Mouse (Mus musculus) ovary, postnatal 36 days (tissue): ENCODE measurements at regions not wholly inside any gene's neighbourhood (a gene's known extent, or its start where the extent isn't known, plus 50 kb on each side); places are given as distances from the start of the nearest gene placed in this dataset.

Source experiments
- DNase-seq: peaks from one replicate; pipeline ENCODE4 v3.0.0; 2022; ENCODE audit warnings: low spot score, mixed read lengths

DNA sequence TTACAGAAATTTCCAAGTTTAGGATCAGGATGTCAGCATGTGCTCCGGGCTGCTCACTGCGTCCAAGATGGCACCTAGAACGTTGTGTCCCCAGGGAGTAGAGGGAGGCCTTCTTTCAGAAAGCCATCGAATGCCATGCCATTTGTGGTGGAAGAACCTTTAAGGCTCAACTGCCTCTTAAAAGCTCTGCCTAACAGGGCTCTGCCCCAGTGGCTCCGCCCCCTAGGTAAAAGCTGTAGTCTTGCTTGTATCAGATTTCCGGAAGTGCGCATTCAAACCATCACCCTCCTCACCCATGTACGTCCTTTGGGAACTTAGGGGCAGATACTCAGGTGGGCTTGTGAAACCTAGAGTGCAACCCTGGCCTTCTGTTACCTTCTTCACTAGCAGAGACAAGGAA lies 54.0 kb upstream of the Psmd7 start:
- DNase-seq: no peak

DNA sequence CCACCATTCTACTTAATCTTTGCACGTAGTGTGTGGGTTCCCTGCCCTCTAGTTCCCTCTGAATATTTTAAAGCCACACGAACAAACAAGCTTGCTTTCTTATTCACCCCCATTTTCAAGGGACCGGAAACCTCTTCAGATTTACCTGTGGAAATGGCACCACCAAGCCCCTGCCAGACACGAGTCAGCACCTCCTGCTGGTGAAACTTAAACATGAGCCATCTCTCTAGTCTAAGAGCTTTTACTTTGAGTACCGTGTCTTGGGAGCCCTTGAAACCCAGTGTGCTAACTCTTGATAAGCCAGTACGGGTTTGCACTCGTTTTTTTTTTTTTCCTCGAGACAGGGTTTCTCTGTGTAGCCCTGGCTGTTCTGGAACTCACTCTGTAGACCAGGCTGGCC lies 59.7 kb upstream of the Psmd7 start:
- no peak for DNase-seq

DNA sequence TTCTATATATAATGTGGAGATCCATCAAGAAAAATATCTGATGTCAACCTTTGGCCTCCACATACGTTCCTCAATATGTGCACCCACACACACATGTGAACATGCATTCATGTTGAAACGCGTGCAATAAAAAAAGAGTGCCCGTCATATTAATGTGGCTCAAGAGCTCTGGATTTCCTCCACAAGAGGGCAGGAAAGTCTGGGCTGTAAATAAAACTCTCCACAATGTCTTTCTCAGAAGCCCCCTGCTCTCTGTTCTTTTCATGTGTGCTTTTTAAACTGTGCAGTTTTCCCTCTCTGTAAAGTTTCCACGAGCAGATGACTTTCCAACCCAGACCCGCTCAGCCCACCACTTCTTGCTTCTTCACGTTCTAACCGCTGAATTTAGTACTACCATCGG lies 62.0 kb upstream of the Psmd7 start:
- DNase-seq: no peak

DNA sequence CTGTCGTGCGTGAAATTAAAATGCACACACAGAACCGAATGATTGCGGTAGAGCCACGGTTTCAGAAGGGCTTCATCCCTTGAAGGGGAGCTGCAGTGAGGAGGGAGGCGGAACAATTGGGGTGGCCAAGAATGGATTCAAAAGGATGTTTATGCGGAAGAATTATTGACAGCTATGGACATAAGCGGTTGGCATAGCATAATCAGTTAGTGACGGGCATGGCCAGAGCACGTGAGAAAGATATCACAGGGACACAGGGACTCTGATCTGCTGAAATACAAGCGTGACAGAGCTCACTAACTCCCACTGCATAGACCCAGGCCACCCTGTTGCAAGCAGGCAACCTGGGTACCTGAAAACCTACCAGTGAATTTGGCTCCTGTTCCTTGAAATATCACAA lies 63.2 kb upstream of the Psmd7 start:
- DNase-seq: no peak

DNA sequence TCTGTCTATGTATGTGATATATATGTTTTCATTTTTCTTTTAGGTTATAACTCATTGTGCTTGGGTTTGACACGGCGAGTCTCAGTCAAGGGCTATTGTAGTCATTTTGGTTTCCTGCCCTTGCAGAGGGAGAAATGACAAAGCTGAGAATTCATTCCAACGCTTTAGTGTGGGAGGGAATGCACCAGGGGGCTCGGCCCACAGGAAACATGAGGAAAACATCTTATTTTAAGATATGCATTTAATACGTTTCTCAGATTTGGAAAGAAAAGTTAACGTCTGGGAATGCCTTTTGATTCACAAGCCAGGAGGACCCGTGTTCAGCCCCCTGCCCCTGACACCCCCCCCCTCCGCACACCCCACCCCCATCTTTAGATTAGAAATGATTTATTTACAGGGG lies 64.0 kb upstream of the Psmd7 start:
- no peak for DNase-seq

DNA sequence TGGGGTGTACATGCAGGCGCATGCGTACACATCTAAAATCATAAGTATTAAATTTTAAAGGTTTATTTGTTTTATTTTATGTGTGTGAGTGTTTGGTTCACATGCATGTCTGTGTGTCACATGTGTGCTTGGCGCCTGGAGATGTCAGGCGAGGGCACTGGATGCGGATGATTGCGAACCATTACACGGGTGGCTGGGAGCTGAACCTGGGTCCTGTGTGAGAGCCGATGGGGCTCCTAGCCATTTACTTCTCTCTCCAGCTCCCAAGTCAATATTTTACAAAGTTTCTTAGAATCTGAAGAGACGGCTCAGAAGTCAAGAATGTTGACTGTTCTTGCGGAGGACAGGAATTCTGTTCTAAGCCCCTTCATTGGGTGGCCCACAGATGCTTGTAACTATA lies 65.4 kb upstream of the Psmd7 start:
- DNase-seq: no peak

DNA sequence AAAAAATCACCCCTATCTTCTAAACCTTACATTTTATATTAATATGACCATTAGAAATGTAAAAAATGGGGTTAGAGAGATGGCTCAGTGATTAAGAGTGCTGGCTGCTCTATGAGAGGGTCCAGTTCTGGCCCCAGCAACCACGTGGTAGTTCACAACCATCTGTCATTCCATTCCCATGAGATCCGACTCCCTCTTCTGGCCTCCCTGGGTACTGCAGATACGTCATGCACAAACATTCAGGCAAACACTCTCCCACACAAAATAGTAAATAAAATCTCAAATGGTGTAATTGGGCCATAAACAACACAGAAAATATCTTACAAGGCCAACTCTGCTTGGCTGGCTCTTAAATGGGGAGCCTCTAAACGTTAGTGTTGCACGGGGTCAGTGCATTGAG lies 68.4 kb upstream of the Psmd7 start:
- DNase-seq: no peak

DNA sequence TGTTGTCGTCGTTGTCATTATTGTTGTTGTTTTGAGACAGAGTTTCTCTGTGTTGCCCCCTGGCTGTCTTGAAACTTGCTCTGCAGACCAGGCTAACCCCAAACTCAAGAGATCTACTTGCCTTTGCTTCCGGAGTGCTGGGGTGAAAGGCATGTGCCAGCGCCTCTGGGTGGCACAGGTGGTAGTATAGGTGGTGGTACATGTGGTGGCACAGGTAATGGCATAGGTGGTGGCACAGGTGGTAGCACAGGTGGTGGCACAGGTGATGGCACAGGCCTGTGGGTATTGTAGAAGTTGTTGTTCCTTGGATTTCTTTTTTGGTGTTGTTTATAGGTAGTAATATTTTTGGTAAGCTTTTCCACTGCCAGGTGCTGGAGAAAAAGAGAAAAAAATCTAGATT lies 69.5 kb upstream of the Psmd7 start:
- DNase-seq: no peak

DNA sequence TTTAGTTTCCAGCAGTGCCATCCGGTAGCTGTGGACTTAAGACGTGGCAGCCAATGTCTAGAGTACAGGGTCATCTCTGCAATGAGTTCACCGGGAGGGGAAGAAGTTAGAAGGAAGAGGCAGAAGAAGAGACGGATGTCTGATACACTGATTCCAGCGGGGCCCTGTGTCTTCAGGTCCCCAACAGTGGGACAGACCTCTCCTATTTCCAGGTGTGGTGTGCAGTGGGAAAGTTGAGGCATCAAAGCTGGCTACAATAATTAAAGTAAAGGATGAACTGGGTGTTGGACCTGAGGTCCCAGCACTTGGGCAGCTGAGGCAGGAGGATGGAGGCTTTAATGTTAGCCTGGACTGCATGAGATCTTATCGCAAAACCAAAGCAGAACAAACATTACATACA lies 70.1 kb upstream of the Psmd7 start:
- no peak for DNase-seq

DNA sequence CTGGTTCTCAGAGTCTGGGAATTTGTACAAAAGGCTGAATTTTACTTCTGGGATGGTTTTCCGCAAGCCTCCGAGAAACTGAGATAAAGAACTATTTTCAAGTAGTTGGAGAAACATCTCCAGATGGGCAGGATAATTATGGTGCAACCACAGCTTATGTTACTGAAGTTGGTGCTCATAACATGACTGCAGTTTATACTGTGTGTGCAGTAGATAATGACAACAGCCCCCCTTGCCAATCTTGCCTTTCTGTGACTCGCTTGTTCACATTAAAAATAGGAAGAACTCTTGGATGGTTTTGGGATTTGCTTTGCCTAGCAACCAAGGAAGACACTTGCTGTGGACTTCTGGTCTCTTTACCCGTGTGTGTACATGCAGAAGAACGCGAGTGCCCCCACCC lies 72.4 kb upstream of the Psmd7 start:
- no peak for DNase-seq

DNA sequence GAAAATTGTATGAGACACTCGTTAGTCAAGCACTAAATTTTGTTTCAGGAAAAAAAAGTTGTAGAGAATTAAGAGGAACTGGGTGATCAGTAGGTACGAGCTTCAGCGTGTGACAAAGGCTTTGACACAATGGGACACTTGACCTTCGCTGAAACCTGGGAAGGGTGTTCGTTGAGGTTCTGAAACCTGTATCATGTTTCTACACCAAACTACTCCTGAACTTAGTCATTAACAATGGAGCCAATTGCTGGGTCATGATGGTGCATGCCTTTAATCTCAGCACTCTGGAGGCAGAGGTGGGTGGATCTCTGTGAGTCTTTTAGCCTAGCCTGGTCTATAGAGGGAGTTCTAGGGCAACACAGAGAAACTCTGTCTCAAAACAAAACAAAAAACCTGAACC lies 81.3 kb upstream of the Psmd7 start:
- DNase-seq: no peak

DNA sequence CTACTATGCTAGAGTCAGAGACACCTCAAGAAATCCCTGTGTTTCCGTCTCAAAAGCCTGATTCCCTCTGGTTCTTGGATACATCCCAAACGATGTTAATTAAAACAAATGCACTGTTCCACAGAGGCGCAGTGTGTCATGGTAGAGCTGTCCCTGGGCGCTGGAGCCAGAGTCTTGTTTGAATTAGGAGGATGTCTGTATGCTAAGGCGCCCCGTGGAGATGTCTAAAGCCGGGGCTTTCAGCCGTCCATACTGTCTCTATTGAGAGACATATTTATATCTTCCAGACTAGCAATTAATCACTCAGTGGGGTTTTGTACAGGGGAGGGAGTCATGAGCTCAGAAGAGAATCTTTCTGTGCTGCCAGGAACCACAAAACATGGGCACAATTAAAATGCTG lies 83.2 kb upstream of the Psmd7 start:
- no peak for DNase-seq

DNA sequence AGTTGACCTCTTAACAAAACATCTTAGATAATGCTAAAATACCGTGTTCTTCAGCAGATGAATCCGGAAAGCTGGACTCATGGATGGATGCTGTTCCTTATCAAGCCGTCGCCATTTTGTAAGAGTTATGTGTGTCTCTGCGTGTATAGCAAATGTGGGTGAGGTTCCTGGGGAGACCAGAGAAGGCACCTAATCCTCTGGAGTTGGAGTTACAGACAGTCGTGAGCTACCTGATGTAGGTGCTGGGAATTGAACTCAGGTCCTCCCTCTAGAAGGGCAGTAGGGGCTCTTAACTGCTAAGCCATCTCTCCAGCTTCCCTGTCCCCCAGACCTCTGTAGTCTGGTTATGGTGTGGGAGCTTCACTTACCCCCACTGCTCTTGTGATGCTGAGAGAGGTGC lies 84.4 kb upstream of the Psmd7 start:
- DNase-seq: no peak

DNA sequence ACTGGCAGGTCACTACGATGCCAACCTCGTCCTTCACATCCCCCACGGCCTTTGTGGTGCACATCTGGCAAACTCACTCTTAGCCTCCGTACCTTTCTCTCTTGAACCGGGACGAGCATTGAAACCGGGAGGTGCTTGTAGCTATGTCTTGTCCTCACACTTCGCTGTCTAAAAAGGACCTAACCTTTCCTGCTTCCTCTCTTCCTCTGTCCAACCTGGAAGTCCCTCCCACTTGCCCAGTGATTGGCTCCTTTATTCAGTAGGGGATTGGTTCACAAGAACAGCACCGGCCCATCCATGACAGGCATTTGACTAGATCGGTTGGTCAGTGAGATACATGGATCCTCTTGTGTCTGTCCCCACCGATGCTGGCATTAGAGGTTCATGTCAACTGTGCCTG lies 93.8 kb upstream of the Psmd7 start:
- DNase-seq: no peak

DNA sequence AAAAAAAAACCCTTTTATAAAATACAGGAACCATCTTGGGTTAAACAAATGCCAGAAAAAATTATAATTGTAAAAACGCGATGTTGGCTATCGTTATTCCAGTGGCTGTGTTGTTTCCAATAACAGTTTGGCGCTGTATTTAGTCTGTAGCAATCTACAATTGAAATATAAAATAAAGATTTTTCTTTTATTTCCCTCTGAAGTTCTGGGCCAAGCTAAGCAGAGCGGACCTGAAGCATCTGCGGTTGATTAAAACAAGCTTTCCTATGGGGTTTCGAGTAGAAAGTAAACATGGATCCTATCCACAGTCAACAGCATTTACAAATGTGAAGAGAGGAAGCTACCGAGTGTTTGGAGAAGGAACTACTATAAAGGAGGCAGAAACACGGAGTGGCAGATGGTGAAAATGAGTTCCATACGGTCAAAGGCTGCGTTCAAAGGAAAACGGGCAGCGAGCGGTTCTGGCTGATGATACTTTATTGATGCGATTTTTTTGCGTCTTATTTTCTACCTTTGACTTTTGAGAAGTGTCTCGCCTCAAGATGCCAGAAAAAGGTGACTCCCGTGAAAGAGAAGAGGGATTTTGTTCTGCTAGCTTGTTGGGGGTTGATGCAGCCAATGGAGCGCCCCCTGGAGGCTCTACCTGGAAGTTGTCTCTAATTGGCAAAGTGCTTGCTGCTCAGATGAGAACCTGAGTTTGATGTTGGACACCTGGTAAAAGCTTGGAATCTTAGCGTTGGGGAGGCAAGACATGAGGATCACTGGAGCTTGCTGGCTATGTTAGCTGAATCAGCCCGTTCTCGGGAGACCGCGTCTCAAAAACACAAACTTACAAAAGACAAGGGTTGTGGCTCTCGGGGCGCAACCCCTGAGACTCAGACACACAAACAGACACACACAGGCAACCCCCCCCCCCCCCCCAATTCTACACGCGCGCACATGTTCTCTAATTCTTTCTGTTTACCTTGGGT lies 96.7 kb upstream of the Psmd7 start:
- DNase-seq: peak; percentile 9

DNA sequence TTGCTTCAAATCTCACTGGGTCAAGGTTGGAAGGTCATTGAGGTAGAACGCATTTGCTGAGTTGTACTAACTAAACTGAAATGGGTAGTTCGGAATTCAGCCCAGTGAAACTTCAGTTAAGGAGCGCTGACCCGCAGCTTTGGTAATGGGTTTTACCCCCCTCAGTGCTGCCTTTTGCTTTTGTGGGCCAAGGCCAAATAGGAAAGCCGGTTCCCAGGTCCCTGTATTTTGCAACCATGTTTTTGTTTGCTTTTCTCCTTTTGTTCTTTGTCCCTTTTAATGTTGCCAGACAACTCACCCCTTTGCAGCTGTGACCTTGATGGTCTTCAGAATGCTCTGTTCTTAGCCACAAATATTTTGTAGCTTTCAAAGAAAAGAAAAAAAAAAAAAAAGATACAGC lies 98.7 kb upstream of the Psmd7 start:
- no peak for DNase-seq

DNA sequence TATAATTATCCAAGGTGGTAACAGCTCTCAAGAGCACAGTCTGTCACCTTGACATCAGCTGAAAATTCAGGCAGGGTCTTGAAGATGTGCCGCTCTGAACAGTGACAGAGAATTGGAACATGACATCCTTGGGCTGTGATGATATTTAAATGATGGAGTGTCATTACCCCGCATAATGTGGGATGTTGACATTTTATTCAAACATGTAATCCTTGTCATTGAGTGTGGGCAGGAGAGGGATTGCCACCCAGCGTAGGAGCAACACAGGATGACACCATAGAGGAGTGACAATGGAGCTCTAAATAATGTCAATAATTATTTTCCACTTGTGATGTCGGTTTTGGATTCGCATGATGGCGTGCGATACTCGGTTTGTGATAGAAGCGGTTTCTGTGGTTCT lies 99.3 kb upstream of the Psmd7 start:
- DNase-seq: no peak

DNA sequence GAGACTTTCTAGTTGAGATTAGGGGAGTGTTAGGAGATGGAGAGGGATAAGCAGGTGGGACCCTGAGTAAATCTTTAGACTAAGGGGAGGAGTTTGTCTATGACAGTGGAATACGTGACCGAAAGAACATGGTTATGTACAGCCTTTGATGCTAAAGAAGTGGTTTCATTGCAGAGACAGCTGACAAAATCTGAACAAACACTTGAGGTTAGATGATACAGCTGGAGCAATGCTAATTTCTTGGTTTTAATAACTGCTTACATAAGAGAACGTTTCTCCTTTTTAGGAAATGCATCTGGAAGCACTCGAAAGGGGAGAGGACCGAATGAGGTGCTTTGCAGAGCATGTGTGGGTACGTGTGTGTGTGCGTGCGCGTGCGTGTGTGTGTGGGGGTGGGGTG lies 100.8 kb upstream of the Psmd7 start:
- no peak for DNase-seq

DNA sequence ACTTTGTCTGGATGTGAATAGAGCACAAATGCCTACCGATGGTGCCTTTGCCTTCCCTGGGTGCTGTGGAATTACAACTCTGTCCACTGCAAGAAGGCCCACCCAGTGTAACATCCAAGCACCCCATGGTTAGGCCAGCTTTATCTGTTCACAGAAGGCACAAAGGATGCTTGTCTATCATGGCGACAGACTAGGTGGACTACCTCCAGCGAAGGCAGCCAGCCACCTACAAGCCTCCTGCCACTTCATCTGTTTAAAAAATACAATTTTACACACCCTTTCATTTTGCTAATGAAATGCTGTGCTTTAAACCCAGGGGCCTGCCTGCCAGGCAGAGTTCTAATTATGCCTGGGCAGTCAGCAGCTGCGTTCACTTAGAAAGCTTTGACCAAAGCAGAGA lies 103.0 kb upstream of the Psmd7 start:
- no peak for DNase-seq

DNA sequence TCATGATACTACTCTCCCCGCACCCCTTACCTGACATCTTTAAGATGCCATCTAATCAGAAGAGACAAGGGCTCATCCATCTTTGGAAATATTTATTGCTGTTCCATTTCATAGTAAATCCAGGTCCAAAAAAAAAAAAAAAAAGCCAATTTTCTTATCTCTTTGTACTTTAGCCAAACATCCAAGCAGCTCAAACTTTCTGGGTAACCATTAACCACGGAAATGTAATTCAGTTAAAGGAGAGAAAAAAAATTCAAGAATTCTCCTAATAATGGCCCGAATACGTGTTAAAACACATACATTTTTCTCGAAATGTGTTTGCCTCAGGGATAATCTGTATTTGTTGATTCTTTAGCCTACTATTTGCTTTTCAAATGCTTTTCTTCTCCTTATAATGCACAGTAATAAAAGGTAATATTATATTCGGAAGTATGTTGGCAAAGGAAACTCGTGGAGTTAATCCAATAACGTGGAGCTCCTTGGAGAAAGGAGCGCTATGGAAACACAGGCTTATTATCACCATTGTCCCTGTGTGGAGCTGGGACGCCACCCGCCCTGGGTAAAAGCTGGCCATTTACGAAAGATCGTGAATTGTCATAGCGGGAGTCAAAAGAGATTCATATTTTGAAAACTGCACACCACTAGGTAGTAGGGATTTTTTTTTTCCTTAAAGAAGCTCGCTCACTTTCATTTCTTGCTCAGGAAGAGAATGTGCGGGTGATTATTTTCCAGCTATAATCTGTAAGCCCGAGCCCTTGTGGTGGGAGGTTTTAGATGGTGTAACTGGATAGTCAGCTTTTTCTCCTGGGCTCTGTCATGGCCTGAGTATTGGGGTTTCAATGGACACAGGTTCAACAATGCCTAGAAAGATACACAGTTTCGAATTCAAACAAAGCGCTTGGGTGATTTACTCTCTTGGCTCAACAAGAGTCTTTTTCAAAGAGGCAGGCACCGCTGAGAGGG lies 108.4 kb upstream of the Psmd7 start:
- no peak for DNase-seq

DNA sequence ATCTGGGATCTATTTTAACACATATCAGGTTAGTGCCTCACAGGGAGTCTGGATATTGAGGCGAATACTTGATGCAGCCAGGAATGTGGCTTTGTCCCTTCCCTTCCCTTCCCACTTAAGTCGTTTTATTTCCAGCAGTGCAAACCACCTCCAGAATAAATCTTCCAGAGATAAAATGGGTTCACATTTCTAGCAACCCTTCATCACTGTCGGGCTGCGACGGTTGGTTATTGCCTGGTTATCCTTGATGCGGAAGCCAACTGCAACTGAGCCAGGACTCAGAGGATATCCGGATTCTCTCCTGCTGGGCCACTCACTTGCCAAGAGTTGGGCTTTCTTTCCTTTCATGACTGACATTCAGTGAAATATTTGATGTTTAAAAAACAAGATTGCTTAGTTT lies 111.0 kb upstream of the Psmd7 start:
- no peak for DNase-seq

DNA sequence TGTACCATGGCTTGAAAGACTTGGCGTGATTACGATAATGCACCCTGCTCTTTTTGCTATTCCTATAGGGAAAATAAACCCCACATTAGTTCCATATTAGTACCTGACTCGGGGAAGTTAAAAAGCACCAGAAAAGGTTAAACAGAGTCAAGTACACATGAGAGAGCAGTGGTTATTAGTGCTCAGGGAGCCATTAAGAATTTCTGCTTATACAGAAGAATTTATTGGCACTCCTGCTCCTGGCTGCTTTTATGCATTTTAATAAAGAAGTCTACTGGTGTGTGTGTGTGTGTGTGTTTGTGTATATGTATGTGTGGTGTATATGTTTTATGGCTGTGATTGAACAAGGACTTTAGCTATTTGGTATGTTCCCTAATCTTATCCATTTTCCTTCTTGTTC lies 111.5 kb upstream of the Psmd7 start:
- no peak for DNase-seq

DNA sequence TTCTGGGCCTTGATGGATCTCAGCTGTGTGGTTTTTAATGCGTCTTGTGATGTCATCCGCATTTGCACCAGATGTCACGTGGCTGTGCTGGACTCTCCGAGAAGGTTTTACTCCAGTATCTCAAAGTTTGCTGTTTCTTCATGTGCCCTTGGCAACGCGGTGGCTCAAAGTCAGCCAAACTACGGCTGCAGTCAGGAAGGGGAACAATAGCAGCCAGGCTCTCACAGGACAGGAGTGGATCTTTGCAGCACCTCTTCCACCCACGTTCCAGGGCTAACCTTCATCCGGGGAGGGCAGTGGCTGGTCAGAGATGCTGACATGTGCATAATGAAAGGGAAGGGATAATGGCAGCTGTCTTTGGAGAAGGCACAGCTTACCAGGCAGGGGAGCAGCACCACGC lies 127.6 kb upstream of the Psmd7 start:
- DNase-seq: no peak
